Mouse (Mus musculus) right cerebral cortex, postnatal 4 days (tissue): ENCODE results near the gene Evpl.
A peak's percentile ranks its signal among the peaks of the same experiment; 100 is the strongest.

ENCODE experiments used
- DNase-seq: peaks from one replicate; pipeline ENCODE4 v3.0.0-alpha.2; 2022

Evpl gene

DNA sequence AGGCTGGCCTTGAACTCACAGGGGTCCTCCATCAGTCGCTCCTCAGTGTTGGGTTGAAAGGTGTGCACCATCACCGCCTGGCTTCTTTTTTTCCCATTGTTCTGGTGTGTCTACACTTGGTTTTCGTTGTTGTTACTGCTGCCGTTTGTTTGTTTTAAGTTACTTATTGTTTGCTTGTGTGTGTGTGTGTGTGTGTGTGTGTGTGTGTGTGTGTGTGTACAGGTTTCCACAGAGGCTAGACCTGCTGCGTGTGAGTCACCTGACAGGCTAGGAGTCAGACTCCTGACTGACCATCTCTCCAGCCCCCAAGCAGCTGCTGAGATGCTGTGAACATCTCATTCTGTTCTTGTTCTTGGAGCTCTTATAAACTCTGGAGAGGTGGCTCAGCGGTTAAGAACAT is 25.0 kb downstream of the Evpl start:
- no peak for DNase-seq

DNA sequence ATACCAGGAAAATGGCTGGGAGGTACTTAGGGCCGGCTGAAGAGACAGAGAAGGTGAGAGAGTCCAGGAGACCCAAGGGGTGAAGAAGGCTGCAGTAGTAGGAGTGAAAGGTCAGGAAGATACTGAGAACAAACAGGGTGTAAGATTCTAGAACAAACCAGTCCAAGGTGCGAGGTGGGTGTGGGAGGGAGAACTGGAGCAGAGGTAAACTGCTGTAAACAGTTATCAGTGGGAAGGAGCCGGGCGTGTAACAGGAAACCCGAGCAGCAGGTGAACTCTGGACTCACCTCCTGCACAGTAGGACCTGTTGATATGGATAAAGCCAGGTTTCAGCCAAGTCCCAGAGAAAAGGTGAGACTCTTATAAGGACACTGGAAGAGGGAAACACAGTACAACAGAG is 27.2 kb downstream of the Evpl start:
- DNase-seq, result no peak

DNA sequence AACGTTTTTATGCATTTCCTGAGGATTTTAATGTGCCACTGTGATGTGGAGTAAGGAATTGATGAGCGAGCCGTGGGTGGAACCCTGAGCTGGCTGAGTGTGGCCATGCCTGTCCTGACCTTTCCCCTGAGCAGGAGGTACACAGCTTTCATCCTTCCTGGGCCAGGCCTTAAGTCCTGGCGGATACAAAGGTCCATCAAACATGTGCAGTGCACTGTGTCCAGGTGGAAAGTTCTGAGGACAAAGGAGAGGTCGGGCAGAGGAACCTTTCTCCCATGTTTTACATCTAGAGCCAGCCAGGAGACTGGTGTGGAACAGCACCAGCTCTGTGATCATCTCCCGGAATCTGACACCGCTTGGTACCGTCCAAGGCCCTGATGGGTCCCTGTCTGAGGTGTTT is 28.6 kb downstream of the Evpl start:
- DNase-seq, result no peak

DNA sequence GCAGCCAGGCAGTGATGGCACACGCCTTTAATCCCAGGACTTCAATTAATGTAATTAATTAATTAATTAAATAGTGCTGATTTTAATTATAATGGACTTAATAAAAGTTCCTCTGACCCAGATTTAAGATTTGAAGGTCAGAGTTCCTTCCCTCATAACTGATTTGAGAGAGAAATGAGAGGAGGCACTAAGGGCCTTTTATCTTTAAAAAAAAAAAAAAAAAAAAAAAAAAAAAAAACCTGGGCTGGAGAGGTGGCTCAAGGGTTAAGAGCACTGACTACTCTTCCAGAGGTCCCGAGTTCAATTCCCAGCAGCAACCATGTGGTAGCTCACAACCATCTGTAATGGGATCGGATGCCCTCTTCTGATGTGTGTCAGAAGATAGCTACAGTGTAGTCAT is 29.2 kb downstream of the Evpl start:
- DNase-seq, result no peak

DNA sequence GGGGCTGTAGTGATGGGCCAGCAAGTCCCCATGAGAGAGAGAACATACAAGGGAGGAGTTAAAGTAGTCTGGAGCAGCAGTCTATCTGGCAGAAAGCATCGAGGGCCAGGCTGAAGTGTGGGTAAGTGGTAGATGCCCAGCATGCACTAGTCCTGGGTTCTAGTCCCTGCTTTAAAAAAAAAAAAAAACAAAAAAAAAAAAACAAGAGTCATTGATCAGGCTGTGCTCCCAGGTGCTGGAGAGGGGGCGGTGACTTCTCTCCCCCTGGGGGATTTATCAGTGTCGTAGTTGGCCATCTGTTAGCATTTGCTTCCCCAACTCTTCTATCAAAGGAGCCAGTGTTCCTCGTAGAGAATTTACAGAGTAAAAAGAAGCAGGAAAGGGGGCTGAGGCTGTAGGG is 31.2 kb downstream of the Evpl start:
- DNase-seq, result no peak

DNA sequence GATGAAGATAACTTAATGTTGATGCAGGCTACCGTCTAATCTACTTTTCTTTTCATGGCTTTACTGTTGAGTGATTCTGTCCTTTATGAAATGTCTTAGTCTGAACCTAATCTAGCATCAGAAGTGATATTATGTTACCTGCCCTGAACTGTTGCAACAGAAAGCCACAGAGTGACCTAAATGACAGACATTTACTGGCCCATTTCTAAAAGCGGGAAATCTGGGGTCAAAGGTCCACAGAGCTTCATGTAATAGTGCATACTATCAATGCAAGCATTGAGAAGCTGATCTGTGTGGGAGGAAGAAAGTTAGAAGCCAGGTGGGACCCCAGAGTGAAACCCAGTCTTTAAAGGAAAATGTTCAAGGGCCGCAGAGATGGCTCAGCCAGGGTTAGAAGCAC is 34.7 kb downstream of the Evpl start:
- DNase-seq, result no peak

DNA sequence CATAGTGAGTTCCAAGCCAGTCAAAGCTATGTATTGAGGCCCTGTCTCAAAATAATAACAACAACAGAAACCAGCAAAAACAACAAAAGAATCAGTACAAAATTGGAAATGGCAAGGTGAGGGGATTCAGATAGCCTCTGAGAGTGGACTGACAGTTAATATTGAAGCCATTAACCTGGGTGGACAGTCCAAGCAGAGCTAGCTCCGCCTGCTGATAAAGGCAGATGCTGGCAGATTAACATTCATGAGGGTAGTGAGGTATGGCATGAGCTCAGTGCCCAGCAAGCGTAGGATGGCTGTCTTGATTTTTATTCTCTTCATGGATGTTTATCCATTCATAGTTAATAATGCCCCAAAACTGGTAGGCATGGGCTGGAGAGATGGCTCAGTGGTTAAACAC is 36.7 kb downstream of the Evpl start:
- DNase-seq, result no peak

DNA sequence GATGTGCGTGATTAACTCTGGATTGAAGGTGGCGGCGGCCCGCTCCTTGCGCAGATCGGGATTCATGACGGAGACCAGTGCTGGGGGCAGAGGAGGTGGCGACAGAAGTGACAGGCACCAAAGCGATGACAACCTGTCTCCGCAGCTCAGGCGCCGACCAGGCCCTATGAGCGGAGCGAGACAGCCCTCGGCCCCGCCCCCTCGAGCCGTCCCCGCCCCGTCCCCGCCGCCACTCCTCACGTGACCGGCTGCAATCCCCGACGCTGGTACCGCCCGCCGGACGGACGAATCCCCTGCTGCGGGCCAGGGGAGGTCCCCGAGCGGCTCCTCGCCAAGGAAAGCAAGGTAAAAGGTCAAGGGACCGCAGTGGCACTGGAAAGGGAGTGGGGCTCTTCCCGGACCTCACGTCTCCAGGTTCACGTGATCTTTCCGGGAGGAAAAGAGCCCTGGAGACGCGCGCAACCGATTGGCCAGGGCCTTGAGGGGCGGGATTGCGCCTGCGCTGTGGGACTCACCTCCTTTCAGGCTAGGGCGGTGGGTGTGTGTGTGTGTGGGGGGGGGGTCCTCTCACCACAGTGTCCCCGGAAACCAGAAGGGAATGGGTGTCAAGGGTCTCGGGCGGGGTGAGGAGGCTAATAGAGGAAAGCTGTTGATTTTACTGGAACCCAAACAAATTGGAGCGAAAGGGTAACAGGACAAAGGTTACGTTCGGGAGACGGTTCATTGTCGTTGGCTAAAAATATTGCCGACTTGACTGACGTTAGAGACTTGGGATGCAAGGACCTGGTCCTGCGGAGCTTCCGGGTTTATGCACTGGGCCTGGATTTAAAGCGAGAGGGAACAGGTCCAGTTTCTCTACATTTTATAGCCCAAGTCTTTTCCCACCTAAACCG is 39.0 kb downstream of the Evpl start, which contains the start of the genes Ten1 and Acox1:
Ten1 (plus strand) TSS at position 217 of the 893 bp plus-strand sequence.
Acox1 (minus strand) TSS at position 407 of the 893 bp plus-strand sequence.
- peak; percentile 97 for DNase-seq

DNA sequence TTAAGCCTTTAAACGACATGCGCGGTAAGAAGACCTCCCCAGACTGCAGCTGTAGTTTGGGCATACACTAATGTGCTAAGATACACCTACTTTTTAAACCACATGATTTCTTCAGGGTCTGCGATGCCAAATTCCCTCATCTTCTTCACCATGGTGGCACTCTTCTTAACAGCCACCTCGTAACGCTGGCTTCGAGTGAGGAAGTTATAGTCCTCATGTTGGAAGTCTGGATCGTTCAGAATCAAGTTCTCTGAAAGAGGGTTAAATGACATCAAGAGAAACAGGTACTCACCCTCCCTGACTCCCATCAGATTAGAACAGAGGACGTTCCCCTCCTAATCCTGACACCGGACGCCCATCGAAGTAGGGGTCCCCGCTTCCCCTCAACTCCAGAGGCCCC is 39.7 kb downstream of the Evpl start:
- no peak for DNase-seq

DNA sequence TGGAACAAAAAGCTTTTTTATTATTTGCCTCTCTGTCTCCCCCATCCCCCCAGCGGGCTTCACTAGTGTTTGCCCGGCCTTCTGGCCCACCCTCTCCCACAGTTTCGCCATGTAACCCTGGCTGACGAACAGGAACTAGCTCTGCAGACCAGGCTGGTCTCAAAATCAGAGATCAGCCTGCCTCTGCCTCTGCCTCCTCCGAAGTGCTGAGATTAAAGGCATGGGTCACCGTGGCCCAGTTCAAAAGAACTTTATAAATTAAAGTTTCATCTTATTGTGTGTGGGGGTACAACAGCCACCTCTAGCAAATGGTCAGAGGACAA is 40.3 kb downstream of the Evpl start:
- DNase-seq, result no peak

DNA sequence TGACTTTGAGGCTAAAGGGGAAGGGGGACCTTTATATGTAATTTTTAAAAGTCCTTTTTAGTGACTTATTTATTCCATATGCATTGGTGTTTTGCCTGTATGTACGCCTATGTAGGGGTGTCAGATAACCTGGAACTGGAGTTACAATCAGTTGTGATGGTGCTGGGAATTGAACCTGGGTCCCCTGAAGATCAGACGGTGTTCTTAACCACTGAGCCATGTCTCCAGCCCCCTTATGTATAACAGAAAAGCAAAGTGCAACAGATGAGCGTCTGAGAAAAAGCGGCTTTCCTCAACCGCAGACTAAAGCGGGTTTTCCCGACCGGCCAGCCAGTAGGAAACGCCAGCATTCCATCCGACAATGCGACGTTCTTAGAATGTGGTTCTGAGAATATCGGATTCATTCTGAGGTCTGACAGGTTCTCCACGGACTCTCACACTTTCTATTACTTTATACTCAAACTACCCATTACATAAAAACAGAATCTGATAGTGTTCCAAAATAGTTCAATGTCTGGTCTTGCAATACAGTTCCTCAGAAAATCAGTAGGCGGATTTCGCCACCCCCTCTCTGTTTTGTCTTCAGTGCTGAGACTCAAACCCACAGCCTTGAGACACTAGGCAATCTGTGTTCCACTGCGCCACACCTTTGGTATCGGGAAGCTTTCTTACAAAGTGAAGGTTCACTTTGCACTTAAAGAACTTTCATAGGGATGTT is 40.9 kb downstream of the Evpl start:
- DNase-seq, result no peak

DNA sequence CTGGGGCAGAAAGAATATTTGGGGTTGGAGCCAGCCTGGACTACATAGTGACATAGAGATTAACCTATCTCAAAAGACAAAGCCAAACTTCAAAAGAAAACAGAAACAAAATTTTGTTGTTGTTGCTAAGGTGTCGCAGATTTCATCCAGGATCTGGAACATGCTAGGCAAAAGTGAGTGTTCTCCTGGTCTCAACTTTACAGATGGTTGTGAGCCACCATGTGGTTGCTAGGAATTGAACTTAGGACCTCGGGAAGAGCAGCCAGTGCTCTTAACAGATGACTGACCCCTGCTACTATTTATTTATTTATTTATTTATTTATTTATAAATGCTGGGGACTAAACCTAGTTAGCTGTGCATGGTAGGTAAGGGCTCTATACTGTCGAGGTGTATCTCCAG is 41.5 kb downstream of the Evpl start:
- no peak for DNase-seq

DNA sequence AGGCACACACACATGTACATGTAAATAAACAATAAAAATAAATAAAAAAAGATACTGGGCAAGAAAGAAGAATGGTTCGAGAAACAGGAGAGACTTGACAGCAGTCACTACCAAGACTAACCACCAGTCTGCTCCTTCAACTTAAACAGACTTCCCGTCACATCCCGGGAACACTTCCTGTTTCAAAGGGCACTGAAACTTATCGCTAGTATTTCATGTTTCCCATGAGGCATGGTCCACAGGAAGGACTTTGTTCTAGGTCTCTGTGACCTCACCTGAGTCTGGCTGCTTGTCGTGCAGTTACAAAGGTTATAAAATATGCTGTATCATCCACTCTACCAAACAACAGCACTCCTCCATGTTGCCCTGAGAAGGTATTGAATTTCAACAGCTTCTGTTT is 42.6 kb downstream of the Evpl start:
- no peak for DNase-seq

DNA sequence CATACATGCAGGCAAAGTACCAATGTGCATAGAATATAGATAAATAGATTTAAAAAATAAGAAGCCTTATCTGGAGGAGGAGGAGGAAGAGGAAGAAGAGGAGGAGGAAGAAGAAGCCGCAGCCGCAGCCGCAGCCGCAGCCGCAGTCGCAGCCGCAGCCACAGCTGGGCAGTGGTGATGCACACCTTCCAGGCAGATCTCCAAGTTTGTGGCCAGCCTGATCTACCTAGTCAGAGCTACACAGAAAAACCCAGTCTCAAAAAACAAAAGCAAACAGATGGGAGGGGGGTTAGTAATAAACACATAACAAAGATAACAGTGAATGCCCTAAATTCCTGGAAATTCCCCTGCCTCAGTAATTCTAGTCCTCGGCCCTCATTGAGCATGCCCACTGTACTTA is 43.3 kb downstream of the Evpl start:
- no peak for DNase-seq

DNA sequence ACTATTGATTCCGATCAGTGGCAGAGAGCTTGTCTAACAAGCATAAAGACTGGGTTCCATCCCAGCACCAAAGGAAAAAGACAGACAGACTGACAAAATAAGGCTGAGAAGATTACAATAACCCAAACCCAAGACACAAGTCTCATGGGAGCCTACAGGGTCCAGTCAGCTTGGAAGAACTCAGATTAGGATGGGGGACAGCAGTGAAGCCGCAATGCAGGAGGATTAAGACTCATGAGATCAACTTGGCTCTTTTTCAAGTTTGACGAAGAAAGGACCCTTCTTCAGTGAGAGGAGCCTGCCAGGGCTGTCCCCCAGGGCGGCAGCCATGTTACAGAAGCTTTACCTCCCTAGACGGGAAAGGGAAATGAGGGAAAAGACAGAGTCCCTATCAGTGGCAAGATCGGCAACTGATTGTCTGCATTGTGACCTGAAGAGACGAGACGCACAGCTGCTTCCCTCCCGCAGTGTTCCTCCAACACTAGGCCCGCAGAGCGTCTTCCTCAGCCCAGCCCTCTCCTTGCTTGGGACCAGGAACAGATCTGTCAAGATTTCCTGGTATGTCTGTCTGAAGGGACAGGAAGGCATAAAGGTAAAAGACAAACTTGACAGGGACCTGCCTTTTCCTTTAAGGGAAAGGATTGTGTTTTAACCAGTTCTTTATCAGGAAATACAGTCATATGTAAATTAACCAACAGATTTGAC is 50.5 kb downstream of the Evpl start:
- DNase-seq, result no peak

DNA sequence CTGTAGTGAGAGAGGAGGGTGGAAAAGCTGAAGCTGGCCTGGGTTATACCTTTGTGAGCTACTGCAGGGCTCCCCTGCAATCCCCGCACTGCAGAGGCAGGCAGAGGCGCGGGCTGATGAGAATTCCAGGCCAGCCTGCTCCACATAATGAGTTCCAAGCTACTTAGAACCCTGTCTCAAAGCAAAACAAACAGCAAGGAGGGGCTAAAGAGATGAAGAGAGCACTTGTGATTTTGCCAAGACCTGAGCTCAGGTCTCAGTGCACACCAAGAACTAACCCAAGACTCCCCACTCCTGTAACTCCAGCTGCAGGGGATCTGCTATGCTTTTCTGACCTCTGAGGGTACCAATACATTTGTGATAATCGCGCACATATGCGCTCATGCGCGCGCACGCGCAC is 51.5 kb downstream of the Evpl start:
- DNase-seq, result no peak

DNA sequence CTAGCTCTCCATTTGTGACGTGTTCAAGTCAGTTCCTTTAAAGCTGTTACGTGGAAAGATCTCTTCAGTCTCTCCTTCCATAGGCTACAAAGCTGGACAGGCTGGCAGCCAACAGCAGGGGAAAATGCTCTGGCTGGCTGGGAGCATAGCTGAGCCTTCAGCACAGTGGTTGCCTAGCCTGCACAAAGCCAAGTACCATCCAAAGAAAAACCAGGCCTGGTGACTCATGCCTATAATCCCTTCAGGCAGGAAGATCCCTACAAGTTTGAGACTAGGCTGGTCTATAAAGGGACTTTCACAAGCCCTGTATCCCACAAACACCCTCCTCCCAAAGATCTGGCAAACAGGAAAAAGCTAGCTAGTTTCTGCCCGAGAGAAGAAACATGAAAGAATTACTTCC is 52.0 kb downstream of the Evpl start:
- no peak for DNase-seq

DNA sequence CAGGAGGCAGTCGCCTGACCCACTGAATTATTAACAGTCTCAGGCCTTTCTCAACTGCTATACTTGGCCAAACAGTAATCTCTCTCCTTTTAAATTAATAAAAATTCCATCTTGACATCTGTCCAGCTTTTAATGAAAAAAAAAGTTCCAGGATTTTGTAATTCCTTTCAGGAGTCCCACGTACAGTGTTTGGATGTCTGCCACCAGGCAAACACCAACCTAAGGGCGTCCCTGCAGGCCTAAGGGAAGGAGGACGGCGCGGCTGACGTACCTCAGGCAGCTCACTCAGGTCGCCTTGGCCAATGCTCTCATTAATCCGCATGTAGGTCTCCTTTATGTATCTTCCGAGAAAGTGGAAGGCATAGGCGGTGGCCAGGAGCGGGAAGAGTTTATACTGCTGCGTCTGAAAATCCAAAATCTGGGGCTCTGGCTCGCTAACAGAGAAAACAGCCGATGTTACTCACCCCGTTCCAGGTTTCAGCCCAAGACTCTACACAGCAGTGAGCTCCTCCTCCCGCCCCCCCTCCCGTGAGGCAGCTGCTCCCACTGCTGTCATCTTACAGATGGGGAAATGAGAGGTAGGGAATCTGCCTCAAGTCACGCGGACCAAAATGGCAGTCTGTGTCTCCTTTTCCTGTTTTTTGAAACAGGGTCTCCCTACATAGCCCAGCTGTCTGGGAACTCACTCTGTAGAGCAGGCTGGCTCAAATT is 59.3 kb downstream of the Evpl start:
- no peak for DNase-seq

DNA sequence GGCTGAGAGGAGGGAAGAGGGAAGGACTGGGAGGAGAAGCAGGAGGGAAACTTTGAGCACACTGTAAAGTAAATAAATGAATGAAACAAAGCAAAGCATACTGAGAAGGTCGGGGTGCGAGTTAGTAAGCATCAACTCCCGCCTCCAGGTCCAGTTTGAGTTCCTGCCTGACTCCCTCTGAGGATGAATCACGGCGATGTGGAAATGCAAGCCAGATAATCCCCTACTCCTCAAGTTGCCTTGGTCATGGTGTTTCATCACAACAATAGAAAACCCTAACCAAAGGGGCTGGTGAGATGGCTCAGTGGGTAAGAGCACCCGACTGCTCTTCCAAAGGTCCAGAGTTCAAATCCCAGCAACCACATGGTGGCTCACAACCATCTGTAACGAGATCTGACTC is 61.9 kb downstream of the Evpl start:
- DNase-seq, result no peak

DNA sequence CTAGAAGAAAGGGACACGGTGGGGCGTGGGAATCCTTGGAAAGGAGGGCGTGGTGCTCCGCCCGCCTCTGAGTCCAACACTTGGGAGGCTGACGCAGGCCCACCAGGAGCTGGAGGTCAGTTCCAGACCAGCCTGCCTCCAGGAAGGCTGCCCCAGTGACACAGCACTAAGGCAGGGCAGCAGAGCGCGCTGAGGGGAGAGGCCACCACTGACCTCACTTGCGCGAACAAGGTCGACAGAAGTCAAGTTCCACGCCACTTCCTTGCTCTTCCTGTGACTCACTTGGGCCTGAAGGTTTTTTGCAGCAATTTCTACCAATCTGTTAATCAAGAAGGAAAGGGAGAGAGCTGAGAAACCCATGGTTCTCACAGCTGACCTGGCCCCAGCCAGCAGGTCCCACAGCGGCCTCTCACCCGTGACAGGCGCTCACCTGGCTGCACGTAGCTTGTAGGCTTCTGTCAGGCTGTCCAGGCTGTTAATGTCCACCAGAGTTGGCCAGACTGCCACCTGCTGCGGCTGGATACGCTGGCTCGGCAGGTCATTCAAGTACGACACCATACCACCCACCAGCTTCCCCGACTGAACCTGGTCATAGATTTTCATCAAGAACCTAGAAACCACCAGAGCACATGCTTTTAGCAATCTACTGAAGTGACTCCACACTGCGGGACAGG is 63.0 kb downstream of the Evpl start:
- no peak for DNase-seq

DNA sequence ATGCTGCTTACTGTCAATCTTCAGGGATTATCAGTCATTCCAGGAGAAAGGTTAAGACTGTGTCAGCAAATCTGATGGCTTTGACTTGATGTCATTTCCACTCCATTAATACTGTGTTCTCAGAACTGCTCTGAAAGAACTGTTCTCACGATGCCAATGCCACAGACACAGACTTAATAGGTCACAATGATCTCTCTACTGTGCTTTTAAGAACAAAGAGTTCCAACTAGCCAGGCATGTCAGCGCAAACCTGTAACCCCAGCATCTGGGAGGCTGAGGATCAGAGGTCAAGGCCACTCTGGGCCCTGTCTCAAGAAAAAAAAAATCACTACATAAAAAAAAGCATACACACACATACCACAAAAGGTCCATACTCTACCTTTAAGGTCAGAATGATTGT is 65.9 kb downstream of the Evpl start:
- DNase-seq, result no peak
